Mouse (Mus musculus): ENCODE measurements around the gene Hddc3.

DNA sequence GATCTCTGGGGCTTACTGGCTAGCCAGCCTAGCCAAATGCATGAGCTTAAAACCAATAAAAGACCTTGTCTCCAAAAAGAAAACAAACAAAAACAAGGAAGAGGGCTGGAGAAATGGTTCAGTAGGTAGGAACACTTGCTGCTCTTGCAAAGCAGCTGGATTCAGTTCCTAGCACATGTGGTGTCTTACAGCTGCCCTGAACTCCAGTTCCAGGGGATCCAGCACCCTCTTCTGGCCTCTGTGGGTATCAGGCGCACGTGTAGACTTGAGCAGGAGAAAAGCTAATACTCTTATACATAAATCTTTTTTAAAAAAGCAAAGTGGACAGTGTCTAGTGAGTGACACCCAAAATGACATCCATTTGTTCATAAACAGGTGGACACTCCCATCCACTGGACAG, 41.4 kb upstream of the Hddc3 start:
- TF ChIP-seq CTCF (IDR thresholded peaks at IDR 0.05; ENCODE audit: extremely low read depth, insufficient read length, insufficient replicate concordance, low read depth, low read length) (0 out of 2 replicates have a peak, but pooled peaks have one; percentile 11), POLR2A (IDR thresholded peaks at IDR 0.05; ENCODE audit: low read depth, low read length) (no peak)

Measured in small intestine, adult 2 months (tissue).